Mouse (Mus musculus) v-Abl transformed pro-B cells (cell line): ENCODE data around the gene Ier2.
"Not testable (repeated sequence)": the region's sequence is repeated elsewhere in the genome, so short reads cannot be mapped to it uniquely, and the experiment has no call there.

Experiments used
- in situ Hi-C, 2 experiments: fragments of 400-800 bp; cut with MboI; formaldehyde crosslinking; loops; one replicate each; pipeline ENCODE4 v1.15.1; 2025; ENCODE audit not compliant: unreplicated experiment in 2 of 2

The Ier2 gene

GRCm38 (mm10) chr8:84700526-84700925 lies 37.9 kb upstream of the Ier2 start:
- in situ Hi-C loops: loop anchor here in 1 of 2 experiments (5.0 to 10.0 kb wide), 3 partner anchors 38 to 496 kb away; partner anchors contain the start of genes Ier2 and Junb

- in situ Hi-C loops: loop anchor here (5.0 to 10.0 kb wide), 3 partner anchors 38 to 495 kb away; partner anchors contain the start of genes Ier2 (in 2 of the 2) and Junb (in 1 of the 2)
These were observed 37.2 kb upstream of the Ier2 start for GRCm38 (mm10) chr8:84699861-84700322.

GRCm38 (mm10) chr8:84698929-84699401 lies 36.3 kb upstream of the Ier2 start:
- in situ Hi-C loops: loop anchor here in 1 of 2 experiments (5.0 kb wide), 1 partner anchor 37 kb away; the partner anchor contains the start of gene Ier2

GRCm38 (mm10) chr8:84698288-84698687 lies 35.6 kb upstream of the Ier2 start:
- in situ Hi-C loops: loop anchor here in 1 of 2 experiments (5.0 kb wide), 1 partner anchor 36 kb away; the partner anchor contains the start of gene Ier2

- in situ Hi-C loops: loop anchor here in 1 of 2 experiments (5.0 kb wide), 1 partner anchor 35 kb away; the partner anchor contains the start of gene Ier2
These were observed 34.8 kb upstream of the Ier2 start for GRCm38 (mm10) chr8:84697166-84698130.

GRCm38 (mm10) chr8:84695140-84695539 lies 32.5 kb upstream of the Ier2 start:
- in situ Hi-C loops: loop anchor here in 1 of 2 experiments (5.0 kb wide), 1 partner anchor 33 kb away; the partner anchor contains the start of gene Ier2

GRCm38 (mm10) chr8:84693332-84693731 lies 30.7 kb upstream of the Ier2 start:
- in situ Hi-C loops: no loop called here

GRCm38 (mm10) chr8:84689091-84689915 lies 26.7 kb upstream of the Ier2 start:
- in situ Hi-C loops: no loop called here

GRCm38 (mm10) chr8:84687705-84688100 lies 25.1 kb upstream of the Ier2 start, which contains the start of gene Nacc1:
Gene Nacc1, minus strand, starts transcription at chr8:84687862.
- in situ Hi-C loops: no loop called here

- in situ Hi-C loops: no loop called here
These were observed 24.5 kb upstream of the Ier2 start for GRCm38 (mm10) chr8:84687003-84687704.

- in situ Hi-C loops: no loop called here
These were observed 23.7 kb upstream of the Ier2 start, which contains the start of gene Trmt1 for GRCm38 (mm10) chr8:84686191-84687002. Gene Trmt1, plus strand, starts transcription at chr8:84686307.

- in situ Hi-C loops: no loop called here
These were observed 21.9 kb upstream of the Ier2 start for GRCm38 (mm10) chr8:84684537-84684936.

GRCm38 (mm10) chr8:84682257-84682656 lies 19.6 kb upstream of the Ier2 start:
- in situ Hi-C loops: no loop called here

- in situ Hi-C loops: no loop called here
These were observed 18.8 kb upstream of the Ier2 start for GRCm38 (mm10) chr8:84681476-84681875.

GRCm38 (mm10) chr8:84677305-84677704 lies 14.7 kb upstream of the Ier2 start:
- in situ Hi-C loops: no loop called here

- in situ Hi-C loops: not testable (repeated sequence)
These were observed 7.8 kb upstream of the Ier2 start for GRCm38 (mm10) chr8:84670295-84671006.

GRCm38 (mm10) chr8:84668731-84669485 lies 6.3 kb upstream of the Ier2 start:
- in situ Hi-C loops: no loop called here
